ENCODE assay signal across 8 mouse cellular contexts in the genomic region with DNA sequence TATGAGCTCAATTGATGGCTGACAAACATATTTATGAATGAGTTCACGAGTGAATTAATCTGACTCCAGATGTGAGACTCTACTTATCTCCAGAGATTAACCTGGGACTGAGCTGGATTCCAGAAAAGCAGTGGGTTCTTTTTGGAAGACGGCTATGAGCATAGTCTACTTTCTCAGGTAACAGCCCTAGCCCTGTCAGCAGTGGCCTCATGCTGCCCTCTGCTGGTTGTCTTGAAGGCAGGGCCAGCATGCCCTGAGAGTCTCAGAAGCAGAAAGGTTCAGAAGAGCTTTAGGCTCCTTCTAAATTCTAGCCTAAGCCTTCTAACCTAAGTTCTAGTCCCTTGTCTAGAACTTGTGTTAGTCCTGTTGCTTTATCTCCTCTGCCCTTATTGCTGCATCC. TPM values are rescaled to one million over a fixed set of nuclear protein-coding genes. Genes with fewer than 3 reads are reported as not detected.
A peak's percentile ranks its signal among the peaks of the same experiment; 100 is the strongest.
DNase-seq lines count a peak whose midpoint lies in the region; ATAC-seq lines count a peak whose summit lies in the region.

No protein-coding gene starts in this region.

- no peak overlapping the region for H3K4me3 ChIP-seq in midbrain, embryonic 14.5 days (replicated peaks; ENCODE audit: low read depth, low read length)

- no peaks in the 10 kb centered on the region for H3K27me3 ChIP-seq in midbrain, embryonic 14.5 days (ENCODE audit: control insufficient read depth, insufficient read depth, low read length)

- no peak for ATAC-seq in midbrain, embryonic 14.5 days (ENCODE audit: low FRiP score, low TSS enrichment)

- no peaks in the 10 kb centered on the region for H3K4me1 ChIP-seq in midbrain, embryonic 14.5 days (ENCODE audit: control insufficient read depth, insufficient read depth, low read length)

- no peak overlapping the region for H3K9ac ChIP-seq in midbrain, embryonic 14.5 days (replicated peaks; ENCODE audit: low read length)

- DNase-seq in cerebellum, adult 8-10 months = peak; percentile 6
- DNase-seq in cerebellum, adult 9-11 months = no peak
- DNase-seq in thymus, postnatal 4 days = peak; percentile 31
- no peak for DNase-seq in thymus, postnatal 0 days (ENCODE audit: low spot score)
- DNase-seq in frontal cortex, postnatal 25 days (ENCODE audit: low spot score in 2 of 2) = peak; percentile 4 to 11
- peak; percentile 50 to 64 for DNase-seq in left cerebral cortex, adult 18-20 months (ENCODE audit: low spot score in 2 of 2)
- DNase-seq in midbrain, embryonic 14.5 days = peak; percentile 57
- no peak for DNase-seq in MN1 (ENCODE audit: low spot score)

- no peak overlapping the region for H3K27ac ChIP-seq in midbrain, embryonic 14.5 days (replicated peaks; ENCODE audit: low read depth, low read length)

- WGBS in midbrain, embryonic 14.5 days = 30% methylated on average over 2 of the region's 2 CpGs

- no peak overlapping the region for H3K4me2 ChIP-seq in midbrain, embryonic 14.5 days (ENCODE audit: low read length)

- H3K9me3 ChIP-seq in midbrain, embryonic 14.5 days (ENCODE audit: control insufficient read depth, low read length) = no peaks in the 10 kb centered on the region

- no peaks in the 10 kb centered on the region for H3K36me3 ChIP-seq in midbrain, embryonic 14.5 days (ENCODE audit: control insufficient read depth, insufficient read depth, low read length)

RNA-seq across cellular contexts. Expression of a gene that starts 11.4 kb away (rescaled TPM):
- polyA plus RNA-seq in thymus, postnatal 0 days (2015; fragmentation: Nextera tagmentation; extraction: Ambion mirVana) = not detected in 2 replicates
- not detected for total RNA-seq in left cerebral cortex, adult 18-20 months (2021)
- polyA plus RNA-seq in midbrain, embryonic 14.5 days (2014; fragmentation: Nextera tagmentation; extraction: Ambion mirVana) = not detected in 2 replicates

RNA-seq across cellular contexts. Expression of a gene that starts 22.3 kb away (rescaled TPM):
- polyA plus RNA-seq in thymus, postnatal 0 days (2015; fragmentation: Nextera tagmentation; extraction: Ambion mirVana) = 1.4 TPM in 2 replicates
- not detected for total RNA-seq in left cerebral cortex, adult 18-20 months (2021)
- polyA plus RNA-seq in midbrain, embryonic 14.5 days (2014; fragmentation: Nextera tagmentation; extraction: Ambion mirVana) = not detected in 2 replicates

RNA-seq across cellular contexts. Expression of a gene that starts 31.1 kb away (rescaled TPM):
- 0.65 and 0.95 TPM in 2 replicates for polyA plus RNA-seq in thymus, postnatal 0 days (2015; fragmentation: Nextera tagmentation; extraction: Ambion mirVana)
- not detected for total RNA-seq in left cerebral cortex, adult 18-20 months (2021)
- not detected in 2 replicates for polyA plus RNA-seq in midbrain, embryonic 14.5 days (2014; fragmentation: Nextera tagmentation; extraction: Ambion mirVana)

RNA-seq across cellular contexts. Expression of a gene that starts 57.8 kb away (rescaled TPM):
- 0.42 and 0.47 TPM in 2 replicates for polyA plus RNA-seq in thymus, postnatal 0 days (2015; fragmentation: Nextera tagmentation; extraction: Ambion mirVana)
- not detected for total RNA-seq in left cerebral cortex, adult 18-20 months (2021)
- not detected in 2 replicates for polyA plus RNA-seq in midbrain, embryonic 14.5 days (2014; fragmentation: Nextera tagmentation; extraction: Ambion mirVana)

Comparison
In these comparisons a context has a peak if more than half of its experiments do, and no peak if none do; other contexts are left out.
1. DNase-seq: peak in cerebellum, adult 8-10 months (single experiment), thymus, postnatal 4 days (single experiment), frontal cortex, postnatal 25 days (2 of 2), left cerebral cortex, adult 18-20 months (2 of 2) and midbrain, embryonic 14.5 days (single experiment); none in cerebellum, adult 9-11 months (single experiment), thymus, postnatal 0 days (single experiment) and MN1 (single experiment).